Mouse (Mus musculus): ENCODE data around the gene Pxn. TPM values are rescaled to one million over a fixed set of nuclear protein-coding genes. Genes with fewer than 3 reads are reported as not detected.

Gene Pxn
- total RNA-seq, 1 experiment from 2014 or later, result 48.9 TPM

- DNase-seq, result no peak
Measured at GRCm38 (mm10) chr5:115578922-115579321, 72.4 kb downstream of the Pxn start.

DNA sequence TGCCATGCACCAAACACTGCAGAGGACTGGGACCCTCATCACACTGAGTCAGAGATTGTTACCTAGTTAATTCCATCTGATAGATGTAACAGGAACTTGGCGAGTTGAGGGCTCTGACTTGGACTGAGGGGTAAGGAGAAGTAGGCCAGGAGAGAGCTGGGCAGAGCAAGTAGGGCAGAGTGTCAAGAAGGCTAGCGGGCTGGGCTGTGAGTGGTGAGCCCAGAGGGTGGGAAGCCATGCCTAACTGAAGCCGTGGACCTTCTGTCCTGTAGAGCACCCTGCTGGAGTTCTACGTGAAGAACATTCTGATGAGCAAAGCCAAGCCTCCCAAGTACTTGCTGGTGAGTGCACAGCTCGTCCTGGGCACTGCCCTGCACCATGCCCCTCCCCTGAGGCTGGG is 72.9 kb downstream of the Pxn start:
- DNase-seq, result no peak

GRCm38 (mm10) chr5:115580229-115581001 is 73.9 kb downstream of the Pxn start:
- peak; percentile 66 for DNase-seq

GRCm38 (mm10) chr5:115581662-115582061 is 75.2 kb downstream of the Pxn start:
- DNase-seq, result no peak

- DNase-seq, result no peak
Measured at GRCm38 (mm10) chr5:115585616-115586015, 79.1 kb downstream of the Pxn start.

DNA sequence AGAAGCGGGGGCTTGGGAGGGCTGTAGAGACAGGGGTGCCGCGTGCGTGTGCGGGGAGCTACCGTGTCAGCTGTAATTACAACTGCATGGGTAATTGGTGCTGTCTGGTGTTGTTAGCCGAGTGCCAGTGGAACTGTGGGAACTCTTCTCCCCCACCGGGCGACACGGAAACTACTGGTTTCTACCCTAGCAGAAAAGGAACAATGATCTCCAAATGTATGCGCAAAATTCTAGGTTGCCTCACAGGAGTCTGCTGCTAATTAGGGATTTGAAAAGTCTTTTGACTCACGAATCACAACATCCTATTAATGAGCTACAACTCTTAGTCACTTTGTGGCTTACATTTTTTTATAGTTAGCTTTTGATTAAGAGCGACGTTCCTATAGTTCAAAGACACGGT is 79.7 kb downstream of the Pxn start:
- DNase-seq, result no peak

DNA sequence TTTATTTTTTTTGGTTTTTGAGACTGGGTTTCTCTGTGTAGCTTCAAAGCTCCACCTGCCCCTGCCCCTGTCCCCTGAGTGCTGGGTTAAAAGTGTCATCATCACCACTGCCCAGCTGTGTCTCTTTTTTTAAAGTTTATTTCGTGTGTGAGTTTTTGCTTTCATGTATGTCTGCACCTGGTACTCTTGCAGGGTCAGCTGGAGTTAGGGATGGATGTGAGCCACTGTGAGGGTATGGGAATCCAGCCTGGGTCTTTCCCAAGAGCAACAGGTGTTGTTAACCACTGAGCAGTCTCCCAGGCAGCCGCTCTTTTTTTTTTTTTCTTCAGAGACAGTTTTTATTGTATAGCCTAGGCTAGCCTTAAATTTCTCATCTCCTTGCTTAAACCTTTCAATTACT is 80.3 kb downstream of the Pxn start:
- DNase-seq, result no peak

DNA sequence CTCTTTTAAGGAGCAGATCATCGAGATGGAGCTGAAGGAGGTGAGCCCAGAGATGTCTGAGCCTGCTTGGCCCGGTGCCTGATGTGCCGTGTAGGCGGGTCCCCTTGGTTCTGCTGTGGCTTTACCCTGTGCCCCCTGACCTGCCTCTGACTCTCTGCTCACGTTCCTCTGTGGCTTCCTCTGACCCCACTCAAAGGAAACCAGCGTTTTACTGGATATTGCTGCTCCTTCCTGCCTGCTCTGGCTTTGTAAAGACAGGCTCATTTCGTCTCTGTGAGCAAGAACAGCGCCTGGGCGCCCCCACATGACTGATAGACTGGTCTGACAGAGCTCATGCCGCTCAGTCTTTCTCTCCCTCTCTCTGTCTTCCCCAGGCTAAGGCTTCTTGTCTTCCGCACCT is 84.6 kb downstream of the Pxn start:
- DNase-seq, result no peak

DNA sequence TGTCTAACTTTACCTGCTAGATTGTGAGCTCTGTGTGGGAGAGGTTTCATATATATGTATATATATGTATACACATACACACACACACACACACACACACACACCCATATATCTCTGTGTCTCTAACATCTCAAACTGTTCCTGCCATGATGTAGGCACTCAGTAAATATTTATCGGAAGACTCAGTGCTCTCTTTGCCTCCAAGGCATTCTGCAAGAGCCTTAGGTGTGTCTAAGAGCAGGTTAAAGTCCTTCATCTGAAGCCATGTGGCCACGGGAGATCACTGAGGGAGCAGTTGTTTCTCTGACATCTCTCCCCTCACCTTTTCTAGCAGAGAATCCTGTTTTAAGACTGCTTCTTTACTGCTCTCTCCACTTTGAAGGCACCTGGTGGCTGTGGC is 85.0 kb downstream of the Pxn start:
- no peak for DNase-seq

DNA sequence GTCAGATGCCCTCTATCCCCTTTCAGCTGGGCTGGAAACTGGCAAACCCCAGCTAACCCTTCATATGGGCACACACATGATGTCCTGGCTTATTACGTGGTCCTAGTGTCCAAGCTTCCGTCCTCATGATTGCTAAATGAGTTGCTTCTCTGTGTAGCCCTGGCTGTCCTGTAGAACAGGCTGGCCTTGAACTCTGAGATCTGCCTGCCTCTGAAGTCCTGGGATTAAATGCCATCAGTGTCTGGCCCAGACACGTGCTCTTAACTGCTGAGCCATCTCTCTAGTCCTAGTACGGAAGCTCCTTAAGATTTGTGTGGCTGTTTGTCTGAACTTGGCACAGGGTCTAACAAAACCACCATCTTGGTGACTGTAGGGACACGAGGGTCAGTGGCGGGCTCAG is 97.1 kb downstream of the Pxn start:
- DNase-seq, result peak; percentile 28

Small RNA genes lying within 50 kb of the gene (microRNA-seq; reads per million reads assigned to microRNA genes)
- 0.38 to 0.43 reads per million in 2 experiments for gene Mir7029

Other genes starting within 250 kb of the Pxn start
- 259 and 262 TPM in 2 replicates for gene Rnf10, start 233.8 kb upstream of the Pxn start, total RNA-seq (2021)
- gene Coq5, start 227.0 kb upstream of the Pxn start, total RNA-seq (2021), result 80.4 and 83.1 TPM in 2 replicates
- gene Dynll1, start 205.7 kb upstream of the Pxn start, total RNA-seq (2021), result 283 and 320 TPM in 2 replicates
- gene Srsf9, start 179.5 kb upstream of the Pxn start, total RNA-seq (2021), result 71.3 and 78.3 TPM in 2 replicates
- 21.2 and 23.9 TPM in 2 replicates for gene Gatc, start 165.5 kb upstream of the Pxn start, total RNA-seq (2021)
- 31.5 and 35.5 TPM in 2 replicates for gene Triap1, start 165.5 kb upstream of the Pxn start, total RNA-seq (2021)
- gene Cox6a1, start 157.7 kb upstream of the Pxn start, total RNA-seq (2021), result 1,778 and 1,846 TPM in 2 replicates
- gene Msi1, start 77.1 kb upstream of the Pxn start, total RNA-seq (2021), result 15.2 and 15.8 TPM in 2 replicates
- gene Pla2g1b, start 40.4 kb upstream of the Pxn start, total RNA-seq (2021), result not detected in 2 replicates
- 18.1 and 23.5 TPM in 2 replicates for gene Sirt4, start 22.0 kb upstream of the Pxn start, total RNA-seq (2021)
- 786 and 963 TPM in 2 replicates for gene Rplp0, start 52.8 kb downstream of the Pxn start, total RNA-seq (2021)
- 59.7 and 60.4 TPM in 2 replicates for gene Gcn1l1, start 58.6 kb downstream of the Pxn start, total RNA-seq (2021)
- gene Rab35, start 125.2 kb downstream of the Pxn start, total RNA-seq (2021), result 55.3 and 59.5 TPM in 2 replicates
- 10.0 and 13.1 TPM in 2 replicates for gene Bicdl1, start 224.9 kb downstream of the Pxn start, total RNA-seq (2021)

All from adrenal gland, postnatal 14 days (tissue).